Mouse (Mus musculus) cerebellum, adult 9-11 months (tissue): ENCODE data around the gene Rin2.
"Not testable (repeated sequence)": the region's sequence is repeated elsewhere in the genome, so short reads cannot be mapped to it uniquely, and the experiment has no call there.

ENCODE experiments used
- DNase-seq: peaks from one replicate; pipeline ENCODE4 v3.0.0; 2022

Gene Rin2

GRCm38 (mm10) chr2:145684891-145685290, 9.9 kb downstream of the Rin2 start:
- DNase-seq = no peak

GRCm38 (mm10) chr2:145686017-145686416, 11.0 kb downstream of the Rin2 start:
- no peak for DNase-seq

- no peak for DNase-seq
Observed at GRCm38 (mm10) chr2:145691367-145692009, 16.5 kb downstream of the Rin2 start.

- DNase-seq = no peak
Observed at GRCm38 (mm10) chr2:145697160-145697559, 22.1 kb downstream of the Rin2 start.

GRCm38 (mm10) chr2:145699414-145700071, 24.5 kb downstream of the Rin2 start:
- peak; percentile 34 for DNase-seq

GRCm38 (mm10) chr2:145700237-145700985, 25.4 kb downstream of the Rin2 start:
- no peak for DNase-seq

- no peak for DNase-seq
Observed at GRCm38 (mm10) chr2:145701605-145702335, 26.8 kb downstream of the Rin2 start.

GRCm38 (mm10) chr2:145704738-145705137, 29.7 kb downstream of the Rin2 start:
- DNase-seq = no peak

- no peak for DNase-seq
Observed at GRCm38 (mm10) chr2:145709727-145710389, 34.8 kb downstream of the Rin2 start.

- DNase-seq = no peak
Observed at GRCm38 (mm10) chr2:145711512-145711911, 36.5 kb downstream of the Rin2 start.

- no peak for DNase-seq
Observed at GRCm38 (mm10) chr2:145712026-145712425, 37.0 kb downstream of the Rin2 start.

GRCm38 (mm10) chr2:145717539-145717938, 42.5 kb downstream of the Rin2 start:
- no peak for DNase-seq

- no peak for DNase-seq
Observed at GRCm38 (mm10) chr2:145718624-145719183, 43.7 kb downstream of the Rin2 start.

GRCm38 (mm10) chr2:145720157-145720556, 45.1 kb downstream of the Rin2 start:
- DNase-seq = no peak

GRCm38 (mm10) chr2:145720743-145721142, 45.7 kb downstream of the Rin2 start:
- DNase-seq = no peak

- not testable (repeated sequence) for DNase-seq
Observed at GRCm38 (mm10) chr2:145722304-145722703, 47.3 kb downstream of the Rin2 start.

- no peak for DNase-seq
Observed at GRCm38 (mm10) chr2:145724288-145724687, 49.3 kb downstream of the Rin2 start.

- no peak for DNase-seq
Observed at GRCm38 (mm10) chr2:145729414-145729813, 54.4 kb downstream of the Rin2 start.

- no peak for DNase-seq
Observed at GRCm38 (mm10) chr2:145730189-145730880, 55.3 kb downstream of the Rin2 start.

GRCm38 (mm10) chr2:145730905-145731304, 55.9 kb downstream of the Rin2 start:
- no peak for DNase-seq

- no peak for DNase-seq
Observed at GRCm38 (mm10) chr2:145735079-145735478, 60.1 kb downstream of the Rin2 start.

- no peak for DNase-seq
Observed at GRCm38 (mm10) chr2:145736543-145736942, 61.5 kb downstream of the Rin2 start.
